Mouse (Mus musculus) myocyte (in vitro differentiated cells): Measurements from ENCODE around the gene Slc24a3. TPM values are rescaled to one million over a fixed set of nuclear protein-coding genes. Genes with fewer than 3 reads are reported as not detected.

Source experiments
- H3K27me3 ChIP-seq: one replicate; pipeline ENCODE4 v1.6.1; 2011; ENCODE audit not compliant: control insufficient read depth, insufficient read depth, insufficient read length
- H3K36me3 ChIP-seq: one replicate; pipeline ENCODE4 v1.6.1; 2011; ENCODE audit not compliant: control insufficient read depth, insufficient read depth
- H3K4me2 ChIP-seq: one replicate; pipeline ENCODE4 v1.6.1; 2011; ENCODE audit warnings: low read depth, control low read depth
- H3K4me3 ChIP-seq: one replicate; pipeline ENCODE4 v1.5.1; 2011; ENCODE audit warnings: mild to moderate bottlenecking, control low read depth, moderate library complexity
- H3K79me2 ChIP-seq: one replicate; pipeline ENCODE4 v1.6.1; 2011; ENCODE audit not compliant: control insufficient read depth, insufficient read depth
- H3ac ChIP-seq: one replicate; pipeline ENCODE4 v1.6.1; 2011; ENCODE audit not compliant: control insufficient read depth, insufficient read length
- CEBPB ChIP-seq: IDR thresholded peaks from 2 replicates; pipeline ENCODE4 v1.6.1; 2011; ENCODE audit warnings: mild to moderate bottlenecking, moderate library complexity; ENCODE audit not compliant: poor library complexity, insufficient read depth, severe bottlenecking
- E2F4 ChIP-seq: IDR thresholded peaks from one replicate; pipeline ENCODE4 v1.6.1; 2011; ENCODE audit warnings: mild to moderate bottlenecking, control low read depth, moderate library complexity; ENCODE audit not compliant: insufficient read depth
- MAX ChIP-seq: IDR thresholded peaks from one replicate; pipeline ENCODE4 v1.6.1; 2011; ENCODE audit warnings: low read depth, mild to moderate bottlenecking, control low read depth
- MYOD1 ChIP-seq, 3 experiments: IDR thresholded peaks; one replicate each; pipeline ENCODE4 v1.6.1; 2011; ENCODE audit warnings: control low read depth in 2 of 3, low read depth in 2 of 3, mild to moderate bottlenecking in 2 of 3, moderate library complexity in 1 of 3; ENCODE audit not compliant: insufficient read length in 2 of 3, control insufficient read depth in 1 of 3
- MYOG ChIP-seq, 3 experiments: IDR thresholded peaks; one replicate each; pipeline ENCODE4 v1.6.1; 2011; ENCODE audit warnings: control low read depth in 2 of 3, low read depth in 2 of 3, mild to moderate bottlenecking in 2 of 3; ENCODE audit not compliant: insufficient read length in 2 of 3, control insufficient read depth in 1 of 3, insufficient read depth in 1 of 3
- POLR2A ChIP-seq: IDR thresholded peaks from one replicate; pipeline ENCODE4 v1.6.1; 2011; ENCODE audit warnings: low read depth, mild to moderate bottlenecking, control low read depth, moderate library complexity; ENCODE audit not compliant: insufficient read length
- POLR2AphosphoS2 ChIP-seq: IDR thresholded peaks from one replicate; pipeline ENCODE4 v1.6.1; 2011; ENCODE audit warnings: low read depth, control low read depth; ENCODE audit not compliant: insufficient read length
- REST ChIP-seq: IDR thresholded peaks from one replicate; pipeline ENCODE4 v1.6.1; 2011; ENCODE audit warnings: mild to moderate bottlenecking, control low read depth, moderate library complexity; ENCODE audit not compliant: insufficient read depth, insufficient read length
- SRF ChIP-seq: IDR thresholded peaks from one replicate; pipeline ENCODE4 v1.6.1; 2011; ENCODE audit warnings: low read depth; ENCODE audit not compliant: control insufficient read depth, insufficient read length
- TCF12 ChIP-seq: IDR thresholded peaks from one replicate; pipeline ENCODE4 v1.6.1; 2011; ENCODE audit warnings: mild to moderate bottlenecking, control low read depth; ENCODE audit not compliant: poor library complexity, insufficient read depth, severe bottlenecking
- TCF3 ChIP-seq: IDR thresholded peaks from one replicate; pipeline ENCODE4 v1.6.1; 2011; ENCODE audit warnings: low read depth, control low read depth; ENCODE audit not compliant: insufficient read length
- USF1 ChIP-seq: IDR thresholded peaks from one replicate; pipeline ENCODE4 v1.6.1; 2011; ENCODE audit warnings: low read depth, mild to moderate bottlenecking, control low read depth, moderate library complexity
- polyA plus RNA-seq: library from polyadenylated mRNA; unstranded; fragments of >200 nt; fragmentation: generic; extraction: Trizol; gene quantifications from one replicate; pipeline ENCODE4 v1.2.1, GENCODE M21; 2012; ENCODE audit warnings: missing spikeins

Gene Slc24a3
- polyA plus RNA-seq, 1 experiment = 4.8 TPM

GRCm38 (mm10) chr2:145541695-145542094 is 374.1 kb downstream of the Slc24a3 start:
- Histone ChIP-seq H3K79me2 (no peaks in the 10 kb centered on the region), H3ac (no peak overlapping the region), H3K36me3 (no peaks in the 10 kb centered on the region), H3K4me3 (no peak overlapping the region), H3K4me2 (no peak overlapping the region), H3K27me3 (no peaks in the 10 kb centered on the region)
- TF ChIP-seq POLR2A (no peak), E2F4 (no peak), TCF12 (no peak), POLR2AphosphoS2 (no peak), MYOD1 (IDR thresholded peaks at IDR 0.05; ENCODE audit: control insufficient read depth in 1 of 3, insufficient read length in 2 of 3, low read depth in 2 of 3) (no peak), REST (no peak), MAX (no peak), TCF3 (no peak), USF1 (no peak), CEBPB (no peak), MYOG (IDR thresholded peaks at IDR 0.05; ENCODE audit: control insufficient read depth in 1 of 3, insufficient read depth in 1 of 3, insufficient read length in 2 of 3, low read depth in 2 of 3) (no peak), SRF (no peak)

GRCm38 (mm10) chr2:145546071-145546470 is 378.5 kb downstream of the Slc24a3 start:
- H3K4me3 ChIP-seq = no peak overlapping the region
- H3K4me2 ChIP-seq = no peak overlapping the region
- no peaks in the 10 kb centered on the region for H3K27me3 ChIP-seq
- H3K79me2 ChIP-seq = no peaks in the 10 kb centered on the region
- no peak overlapping the region for H3ac ChIP-seq
- no peaks in the 10 kb centered on the region for H3K36me3 ChIP-seq
- TF ChIP-seq USF1 (no peak), MYOD1 (IDR thresholded peaks at IDR 0.05; ENCODE audit: control insufficient read depth in 1 of 3, insufficient read length in 2 of 3, low read depth in 2 of 3) (no peak), MYOG (IDR thresholded peaks at IDR 0.05; ENCODE audit: control insufficient read depth in 1 of 3, insufficient read depth in 1 of 3, insufficient read length in 2 of 3, low read depth in 2 of 3) (no peak), E2F4 (no peak)

- Histone ChIP-seq H3K4me3 (no peak overlapping the region), H3K4me2 (no peak overlapping the region), H3ac (no peak overlapping the region), H3K36me3 (no peaks in the 10 kb centered on the region), H3K79me2 (no peaks in the 10 kb centered on the region), H3K27me3 (no peaks in the 10 kb centered on the region)
- no peak for TF ChIP-seq TCF12
- no peak for TF ChIP-seq MAX
- TF ChIP-seq POLR2AphosphoS2 = no peak
- TF ChIP-seq E2F4 = no peak
- TF ChIP-seq USF1 = no peak
- no peak for TF ChIP-seq TCF3
- TF ChIP-seq MYOD1 (IDR thresholded peaks at IDR 0.05; ENCODE audit: control insufficient read depth in 1 of 3, insufficient read length in 2 of 3, low read depth in 2 of 3) = no peak
- TF ChIP-seq POLR2A = no peak
- no peak for TF ChIP-seq SRF
- TF ChIP-seq CEBPB = no peak
- no peak for TF ChIP-seq REST
- no peak for TF ChIP-seq MYOG (IDR thresholded peaks at IDR 0.05; ENCODE audit: control insufficient read depth in 1 of 3, insufficient read depth in 1 of 3, insufficient read length in 2 of 3, low read depth in 2 of 3)
These were observed 387.2 kb downstream of the Slc24a3 start for GRCm38 (mm10) chr2:145554722-145555252.

GRCm38 (mm10) chr2:145555713-145556112 is 388.2 kb downstream of the Slc24a3 start:
- H3K79me2 ChIP-seq = no peaks in the 10 kb centered on the region
- no peak overlapping the region for H3K4me3 ChIP-seq
- no peak for TF ChIP-seq MAX
- peak in 1 of 3 experiments; percentile 61 for TF ChIP-seq MYOG (IDR thresholded peaks at IDR 0.05; ENCODE audit: control insufficient read depth in 1 of 3, insufficient read depth in 1 of 3, insufficient read length in 2 of 3, low read depth in 2 of 3)
- no peak for TF ChIP-seq POLR2AphosphoS2
- TF ChIP-seq USF1 = no peak
- TF ChIP-seq MYOD1 (IDR thresholded peaks at IDR 0.05; ENCODE audit: control insufficient read depth in 1 of 3, insufficient read length in 2 of 3, low read depth in 2 of 3) = peak; percentile 33 to 88 (median 88)
- no peak for TF ChIP-seq CEBPB
- no peak for TF ChIP-seq E2F4
- peak; percentile 91 for TF ChIP-seq TCF12
- TF ChIP-seq SRF = no peak
- TF ChIP-seq POLR2A = no peak
- TF ChIP-seq TCF3 = peak; percentile 71
- TF ChIP-seq REST = no peak
- H3K27me3 ChIP-seq = no peaks in the 10 kb centered on the region
- no peaks in the 10 kb centered on the region for H3K36me3 ChIP-seq
- no peak overlapping the region for H3ac ChIP-seq
- H3K4me2 ChIP-seq = no peak overlapping the region

GRCm38 (mm10) chr2:145557361-145557931 is 389.9 kb downstream of the Slc24a3 start:
- Histone ChIP-seq H3K36me3 (no peaks in the 10 kb centered on the region), H3K4me3 (no peak overlapping the region), H3ac (no peak overlapping the region), H3K4me2 (no peak overlapping the region), H3K79me2 (no peaks in the 10 kb centered on the region), H3K27me3 (no peaks in the 10 kb centered on the region)
- TF ChIP-seq MAX (no peak), TCF12 (no peak), REST (no peak), USF1 (no peak), MYOG (IDR thresholded peaks at IDR 0.05; ENCODE audit: control insufficient read depth in 1 of 3, insufficient read depth in 1 of 3, insufficient read length in 2 of 3, low read depth in 2 of 3) (no peak), POLR2A (no peak), SRF (no peak), MYOD1 (IDR thresholded peaks at IDR 0.05; ENCODE audit: control insufficient read depth in 1 of 3, insufficient read length in 2 of 3, low read depth in 2 of 3) (no peak), POLR2AphosphoS2 (no peak), TCF3 (no peak), CEBPB (no peak), E2F4 (no peak)
